Mouse (Mus musculus) thymus, adult 2 months (tissue): ENCODE results near the gene Jag2.

Experiments
- CTCF ChIP-seq: fragments of 200-500 bp; IDR thresholded peaks from 2 replicates; pipeline ENCODE4 v1.5.1; 2012; ENCODE audit warnings: mild to moderate bottlenecking, control low read depth, low read length, moderate library complexity, borderline replicate concordance; ENCODE audit not compliant: control insufficient read depth, poor library complexity, insufficient read depth; ENCODE audit errors: extremely low read depth
- POLR2A ChIP-seq: fragments of 200-500 bp; IDR thresholded peaks from 2 replicates; pipeline ENCODE4 v1.6.1; 2012; ENCODE audit warnings: mild to moderate bottlenecking, low read length, control low read depth, moderate library complexity; ENCODE audit not compliant: control insufficient read depth, poor library complexity, insufficient read depth; ENCODE audit errors: extremely low read depth

DNA sequence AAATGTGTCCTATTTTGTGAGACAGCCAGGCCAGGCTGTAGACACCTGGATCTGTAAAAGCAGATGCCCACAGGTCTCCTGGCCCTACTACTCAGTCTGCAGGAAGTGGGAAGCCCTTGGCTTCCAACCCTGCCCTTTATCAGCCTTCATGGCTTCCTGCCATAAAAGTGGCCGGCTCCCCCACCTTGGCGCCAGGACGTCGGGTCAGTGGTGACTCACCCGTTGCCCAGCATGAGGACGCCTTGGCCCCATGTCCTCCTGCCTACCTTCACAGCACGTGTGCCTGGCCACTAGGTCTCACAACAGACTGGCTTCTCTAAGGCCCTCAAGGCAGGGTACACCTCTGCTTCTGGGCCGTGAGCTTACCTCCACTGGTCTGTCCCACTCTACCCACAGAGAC, 22.9 kb upstream of the Jag2 start:
- TF ChIP-seq CTCF (no peak), POLR2A (no peak)
